Mouse (Mus musculus) intestine, embryonic 14.5 days (tissue): ENCODE data around the gene Synrg. TPM values are rescaled to one million over a fixed set of nuclear protein-coding genes. Genes with fewer than 3 reads are reported as not detected.

ENCODE experiments used
- ATAC-seq: fragments of 200-750 bp; cut with Nextera tagmentation; replicated peaks from 2 replicates; pipeline ENCODE4 v1.8.0; 2017; ENCODE audit warnings: low read depth, moderate number of reproducible peaks, moderate TSS enrichment, moderate library complexity; ENCODE audit not compliant: low FRiP score, low TSS enrichment
- DNase-seq: peaks from one replicate; pipeline ENCODE4 v3.0.0-alpha.2; 2018; ENCODE audit warnings: low spot score
- H3K27ac ChIP-seq: fragments of 300-500 bp; sonication (generic); 2 replicates; pipeline ENCODE4 v1.5.1; 2014; ENCODE audit warnings: low read depth, mild to moderate bottlenecking, control low read depth
- H3K27me3 ChIP-seq: fragments of 300-500 bp; sonication (generic); replicated peaks from 2 replicates; pipeline ENCODE4 v1.6.1; 2014; ENCODE audit warnings: low read length, control low read depth; ENCODE audit not compliant: control insufficient read depth, insufficient read depth
- H3K36me3 ChIP-seq: fragments of 300-500 bp; sonication (generic); 2 replicates; pipeline ENCODE4 v1.6.1; 2014; ENCODE audit warnings: low read length, control low read depth; ENCODE audit not compliant: control insufficient read depth, insufficient read depth
- H3K4me1 ChIP-seq: fragments of 300-500 bp; sonication (generic); replicated peaks from 2 replicates; pipeline ENCODE4 v1.6.1; 2014; ENCODE audit warnings: low read length, control low read depth, mixed read lengths; ENCODE audit not compliant: control insufficient read depth, insufficient read depth
- H3K4me2 ChIP-seq: fragments of 300-500 bp; sonication (generic); 2 replicates; pipeline ENCODE4 v1.6.1; 2014; ENCODE audit warnings: low read length
- H3K4me3 ChIP-seq: fragments of 300-500 bp; sonication (generic); 2 replicates; pipeline ENCODE4 v1.5.1; 2014; ENCODE audit warnings: low read depth, low read length, control low read depth, mixed read lengths
- H3K9ac ChIP-seq: fragments of 300-500 bp; sonication (generic); 2 replicates; pipeline ENCODE4 v1.6.1; 2014; ENCODE audit warnings: mild to moderate bottlenecking, low read length
- H3K9me3 ChIP-seq: fragments of 300-500 bp; sonication (generic); 2 replicates; pipeline ENCODE4 v1.6.1; 2016; ENCODE audit warnings: low read length, control low read depth; ENCODE audit not compliant: control insufficient read depth
- WGBS: fragments of 180-500 bp; shearing (Covaris S2); extraction: QIAGEN DNeasy Blood & Tissue Kit; methylation state at CpG from one replicate; pipeline ENCODE4 v1.1.7; 2014; 5-methylcytosine and 5-hydroxymethylcytosine counted together
- polyA plus RNA-seq: library from polyadenylated mRNA; unstranded; fragments of >200 nt; fragmentation: Nextera tagmentation; extraction: Ambion mirVana; gene quantifications from 2 replicates; pipeline ENCODE4 v1.2.1, GENCODE M21; 2014

The Synrg gene
- polyA plus RNA-seq, 1 experiment from 2014 or later: 10.9 TPM

- H3K27me3 ChIP-seq: no peaks in the 10 kb centered on the region
- H3K4me2 ChIP-seq: no peak overlapping the region
- H3K9me3 ChIP-seq: no peaks in the 10 kb centered on the region
- no peaks in the 10 kb centered on the region for H3K4me1 ChIP-seq
- no peak for ATAC-seq
- no peak for DNase-seq
- H3K9ac ChIP-seq: no peak overlapping the region
- H3K4me3 ChIP-seq: no peak overlapping the region
- no peak overlapping the region for H3K27ac ChIP-seq
- 51% methylated on average over 6 of the region's 6 CpGs for WGBS
- peaks cover 16% of the 10 kb centered on the region; the same call in 1 of the 2 replicates for H3K36me3 ChIP-seq
These were observed 52.0 kb downstream of the Synrg start for GRCm38 (mm10) chr11:84016147-84016809.

- WGBS: 69% methylated on average over 7 of the region's 7 CpGs
- Histone ChIP-seq H3K4me1 (no peaks in the 10 kb centered on the region), H3K9ac (no peak overlapping the region), H3K4me2 (no peak overlapping the region), H3K9me3 (no peaks in the 10 kb centered on the region), H3K36me3 (peaks cover 20% of the 10 kb centered on the region), H3K27me3 (no peaks in the 10 kb centered on the region), H3K4me3 (no peak overlapping the region), H3K27ac (no peak overlapping the region)
- DNase-seq (no peak), ATAC-seq (no peak)
These were observed 52.7 kb downstream of the Synrg start for GRCm38 (mm10) chr11:84016810-84017508.

- DNase-seq (no peak), ATAC-seq (no peak)
- H3K9me3 ChIP-seq: no peaks in the 10 kb centered on the region
- H3K9ac ChIP-seq: no peak overlapping the region
- H3K4me2 ChIP-seq: no peak overlapping the region
- H3K4me1 ChIP-seq: no peaks in the 10 kb centered on the region
- no peak overlapping the region for H3K27ac ChIP-seq
- no peak overlapping the region for H3K4me3 ChIP-seq
- H3K27me3 ChIP-seq: no peaks in the 10 kb centered on the region
- 81% methylated on average over 5 of the region's 5 CpGs for WGBS
- H3K36me3 ChIP-seq: peaks cover 55% of the 10 kb centered on the region
These were observed 63.0 kb downstream of the Synrg start for GRCm38 (mm10) chr11:84027231-84027630.

- H3K4me1 ChIP-seq: no peaks in the 10 kb centered on the region
- H3K36me3 ChIP-seq: peaks cover 47% of the 10 kb centered on the region
- no peak overlapping the region for H3K27ac ChIP-seq
- ATAC-seq (no peak), DNase-seq (no peak)
- no peaks in the 10 kb centered on the region for H3K27me3 ChIP-seq
- H3K4me3 ChIP-seq: no peak overlapping the region
- 72% methylated on average over 9 of the region's 9 CpGs for WGBS
- no peak overlapping the region for H3K9ac ChIP-seq
- no peaks in the 10 kb centered on the region for H3K9me3 ChIP-seq
- H3K4me2 ChIP-seq: no peak overlapping the region
These were observed 64.2 kb downstream of the Synrg start for GRCm38 (mm10) chr11:84028271-84029028.

- WGBS: 53% methylated on average over 9 of the region's 9 CpGs
- H3K36me3 ChIP-seq: peaks cover 18% of the 10 kb centered on the region
- H3K4me2 ChIP-seq: no peak overlapping the region
- peak; percentile 74 for DNase-seq
- H3K27me3 ChIP-seq: no peaks in the 10 kb centered on the region
- H3K4me3 ChIP-seq: no peak overlapping the region
- no peak for ATAC-seq
- no peaks in the 10 kb centered on the region for H3K4me1 ChIP-seq
- no peaks in the 10 kb centered on the region for H3K9me3 ChIP-seq
- no peak overlapping the region for H3K27ac ChIP-seq
- no peak overlapping the region for H3K9ac ChIP-seq
These were observed 67.7 kb downstream of the Synrg start for GRCm38 (mm10) chr11:84031971-84032370.

GRCm38 (mm10) chr11:84032559-84032958, 68.3 kb downstream of the Synrg start:
- H3K9ac ChIP-seq: no peak overlapping the region
- no peaks in the 10 kb centered on the region for H3K9me3 ChIP-seq
- H3K27ac ChIP-seq: no peak overlapping the region
- DNase-seq: no peak
- H3K36me3 ChIP-seq: peaks cover 14% of the 10 kb centered on the region
- H3K27me3 ChIP-seq: no peaks in the 10 kb centered on the region
- WGBS: 80% methylated on average over 5 of the region's 5 CpGs
- no peak for ATAC-seq
- no peak overlapping the region for H3K4me3 ChIP-seq
- H3K4me1 ChIP-seq: no peaks in the 10 kb centered on the region
- no peak overlapping the region for H3K4me2 ChIP-seq

GRCm38 (mm10) chr11:84033671-84034070, 69.4 kb downstream of the Synrg start:
- Histone ChIP-seq H3K4me2 (no peak overlapping the region), H3K36me3 (peaks cover 7% of the 10 kb centered on the region), H3K4me3 (no peak overlapping the region), H3K9ac (no peak overlapping the region), H3K9me3 (no peaks in the 10 kb centered on the region), H3K27ac (no peak overlapping the region), H3K4me1 (no peaks in the 10 kb centered on the region), H3K27me3 (no peaks in the 10 kb centered on the region)
- ATAC-seq: no peak
- no peak for DNase-seq
- WGBS: 89% methylated on average over 5 of the region's 5 CpGs

GRCm38 (mm10) chr11:84040621-84041020, 76.4 kb downstream of the Synrg start:
- H3K9ac ChIP-seq: no peak overlapping the region
- WGBS: 88% methylated on average over 6 of the region's 6 CpGs
- H3K27ac ChIP-seq: no peak overlapping the region
- H3K4me2 ChIP-seq: no peak overlapping the region
- DNase-seq: no peak
- H3K4me3 ChIP-seq: no peak overlapping the region
- H3K4me1 ChIP-seq: no peaks in the 10 kb centered on the region
- H3K9me3 ChIP-seq: no peaks in the 10 kb centered on the region
- H3K36me3 ChIP-seq: peaks cover 16% of the 10 kb centered on the region
- no peaks in the 10 kb centered on the region for H3K27me3 ChIP-seq
- ATAC-seq: no peak
